Mouse (Mus musculus) erythroblast, embryonic 14.5 days (primary cell): ENCODE results near the gene Atp1b2.

ENCODE experiments used
- GATA1 ChIP-seq: IDR thresholded peaks from 2 replicates; pipeline ENCODE4 v1.6.1; 2012; ENCODE audit warnings: low read length, inconsistent platforms, mixed read lengths
- TAL1 ChIP-seq: IDR thresholded peaks from 3 replicates; pipeline ENCODE4 v1.6.1; 2012; ENCODE audit warnings: low read length, inconsistent platforms, mixed read lengths

GRCm38 (mm10) chr11:69632284-69633089 lies 26.7 kb upstream of the Atp1b2 start, which contains the start of gene Fxr2:
- no peak for TF ChIP-seq GATA1
- no peak for TF ChIP-seq TAL1
